Mouse (Mus musculus) embryonic facial prominence, embryonic 14.5 days (tissue): ENCODE data around the gene Acoxl. TPM values are rescaled to one million over a fixed set of nuclear protein-coding genes. Genes with fewer than 3 reads are reported as not detected.

Source experiments
- ATAC-seq: fragments of 200-750 bp; cut with Nextera tagmentation; 2 replicates; pipeline ENCODE4 v1.8.0; 2017; ENCODE audit warnings: low read depth, moderate number of reproducible peaks, moderate TSS enrichment
- DNase-seq: peaks from one replicate; pipeline ENCODE4 v3.0.0-alpha.2; 2015; ENCODE audit warnings: low spot score
- H3K27ac ChIP-seq: fragments of 300-500 bp; sonication (generic); replicated peaks from 2 replicates; pipeline ENCODE4 v1.5.1; 2014; ENCODE audit warnings: low read depth, mild to moderate bottlenecking, low read length, moderate library complexity
- H3K27me3 ChIP-seq: fragments of 300-500 bp; sonication (generic); replicated peaks from 2 replicates; pipeline ENCODE4 v1.6.1; 2014; ENCODE audit warnings: low read length; ENCODE audit not compliant: control insufficient read depth, insufficient read depth
- H3K36me3 ChIP-seq: fragments of 300-500 bp; sonication (generic); 2 replicates; pipeline ENCODE4 v1.6.1; 2014; ENCODE audit warnings: low read length, mixed read lengths; ENCODE audit not compliant: control insufficient read depth, insufficient read depth
- H3K4me1 ChIP-seq: fragments of 300-500 bp; sonication (generic); 2 replicates; pipeline ENCODE4 v1.6.1; 2014; ENCODE audit warnings: antibody characterized with exemption, low read length; ENCODE audit not compliant: control insufficient read depth, insufficient read depth
- H3K4me2 ChIP-seq: fragments of 300-500 bp; sonication (generic); 2 replicates; pipeline ENCODE4 v1.6.1; 2014; ENCODE audit warnings: low read depth, mild to moderate bottlenecking, low read length, moderate library complexity, mixed read lengths
- H3K4me3 ChIP-seq: fragments of 300-500 bp; sonication (generic); 2 replicates; pipeline ENCODE4 v1.5.1; 2014; ENCODE audit warnings: low read depth, mild to moderate bottlenecking, low read length
- H3K9ac ChIP-seq: fragments of 300-500 bp; sonication (generic); 2 replicates; pipeline ENCODE4 v1.6.1; 2014; ENCODE audit warnings: low read depth, mild to moderate bottlenecking, low read length, moderate library complexity, mixed read lengths
- H3K9me3 ChIP-seq: fragments of 300-500 bp; sonication (generic); 2 replicates; pipeline ENCODE4 v1.6.1; 2016; ENCODE audit warnings: low read length; ENCODE audit not compliant: control insufficient read depth
- WGBS: fragments of 180-500 bp; shearing (Covaris S2); extraction: QIAGEN DNeasy Blood & Tissue Kit; methylation state at CpG from one replicate; pipeline ENCODE4 v1.1.7; 2014; 5-methylcytosine and 5-hydroxymethylcytosine counted together
- polyA plus RNA-seq: library from polyadenylated mRNA; unstranded; fragments of >200 nt; fragmentation: Nextera tagmentation; extraction: Ambion mirVana; gene quantifications from 2 replicates; pipeline ENCODE4 v1.2.1, GENCODE M21; 2014

The Acoxl gene
- polyA plus RNA-seq, 1 experiment from 2014 or later, result 0.24 TPM

- no peak overlapping the region for H3K27ac ChIP-seq
- H3K4me1 ChIP-seq, result no peaks in the 10 kb centered on the region
- H3K4me2 ChIP-seq, result no peak overlapping the region
- ATAC-seq (no peak), DNase-seq (no peak)
- no peaks in the 10 kb centered on the region for H3K9me3 ChIP-seq
- H3K9ac ChIP-seq, result no peak overlapping the region
- no peak overlapping the region for H3K4me3 ChIP-seq
- WGBS, result 78% methylated on average over 1 of the region's 1 CpGs
- H3K27me3 ChIP-seq, result peaks cover 34% of the 10 kb centered on the region
- H3K36me3 ChIP-seq, result no peaks in the 10 kb centered on the region
These were observed 2.7 kb downstream of the Acoxl start for GRCm38 (mm10) chr2:127841402-127841801.

GRCm38 (mm10) chr2:127842421-127842820 is 3.7 kb downstream of the Acoxl start:
- 81% methylated on average over 3 of the region's 3 CpGs for WGBS
- H3K4me1 ChIP-seq, result no peaks in the 10 kb centered on the region
- H3K4me2 ChIP-seq, result no peak overlapping the region
- no peaks in the 10 kb centered on the region for H3K36me3 ChIP-seq
- no peak overlapping the region for H3K4me3 ChIP-seq
- H3K27me3 ChIP-seq, result peaks cover 34% of the 10 kb centered on the region
- DNase-seq, result no peak
- no peaks in the 10 kb centered on the region for H3K9me3 ChIP-seq
- ATAC-seq, result no peak
- no peak overlapping the region for H3K9ac ChIP-seq
- H3K27ac ChIP-seq, result no peak overlapping the region

- Histone ChIP-seq H3K4me1 (no peaks in the 10 kb centered on the region), H3K27ac (no peak overlapping the region), H3K9ac (no peak overlapping the region), H3K27me3 (peaks cover 6% of the 10 kb centered on the region), H3K4me2 (no peak overlapping the region), H3K9me3 (no peaks in the 10 kb centered on the region), H3K4me3 (no peak overlapping the region), H3K36me3 (no peaks in the 10 kb centered on the region)
- ATAC-seq (no peak), DNase-seq (peak; percentile 65)
- WGBS, result 51% methylated on average over 7 of the region's 7 CpGs
These were observed 6.8 kb downstream of the Acoxl start for GRCm38 (mm10) chr2:127845346-127845982.

- Histone ChIP-seq H3K9ac (no peak overlapping the region), H3K36me3 (no peaks in the 10 kb centered on the region), H3K4me3 (no peak overlapping the region), H3K27me3 (peaks cover under 1% of the 10 kb centered on the region; the same call in 1 of the 2 replicates), H3K4me1 (no peaks in the 10 kb centered on the region), H3K9me3 (no peaks in the 10 kb centered on the region), H3K27ac (no peak overlapping the region), H3K4me2 (no peak overlapping the region)
- ATAC-seq, result no peak
- DNase-seq, result no peak
These were observed 7.3 kb downstream of the Acoxl start for GRCm38 (mm10) chr2:127846008-127846407.

GRCm38 (mm10) chr2:127846571-127846970 is 7.9 kb downstream of the Acoxl start:
- Histone ChIP-seq H3K9me3 (no peaks in the 10 kb centered on the region), H3K4me2 (no peak overlapping the region), H3K4me3 (no peak overlapping the region), H3K27ac (no peak overlapping the region), H3K36me3 (no peaks in the 10 kb centered on the region), H3K4me1 (no peaks in the 10 kb centered on the region), H3K27me3 (no peaks in the 10 kb centered on the region), H3K9ac (no peak overlapping the region)
- DNase-seq (no peak), ATAC-seq (no peak)
- 39% methylated on average over 1 of the region's 1 CpGs for WGBS

- H3K4me1 ChIP-seq, result 0 out of 2 replicates have a peak, but pooled peaks cover 3% of the 10 kb centered on the region
- H3K4me2 ChIP-seq, result no peak overlapping the region
- ATAC-seq, result no peak
- H3K36me3 ChIP-seq, result no peaks in the 10 kb centered on the region
- no peaks in the 10 kb centered on the region for H3K9me3 ChIP-seq
- DNase-seq, result no peak
- 73% methylated on average over 2 of the region's 2 CpGs for WGBS
- H3K9ac ChIP-seq, result no peak overlapping the region
- H3K27ac ChIP-seq, result no peak overlapping the region
- no peaks in the 10 kb centered on the region for H3K27me3 ChIP-seq
- no peak overlapping the region for H3K4me3 ChIP-seq
These were observed 11.7 kb downstream of the Acoxl start for GRCm38 (mm10) chr2:127850371-127850770.

GRCm38 (mm10) chr2:127854332-127854991 is 15.8 kb downstream of the Acoxl start:
- peak; percentile 67; the same call in 1 of the 2 replicates for ATAC-seq
- H3K27ac ChIP-seq, result no peak overlapping the region
- no peaks in the 10 kb centered on the region for H3K36me3 ChIP-seq
- no peaks in the 10 kb centered on the region for H3K27me3 ChIP-seq
- H3K4me2 ChIP-seq, result no peak overlapping the region
- H3K4me3 ChIP-seq, result no peak overlapping the region
- WGBS, result 61% methylated on average over 3 of the region's 4 CpGs
- H3K4me1 ChIP-seq, result 0 out of 2 replicates have a peak, but pooled peaks cover 3% of the 10 kb centered on the region
- H3K9ac ChIP-seq, result no peak overlapping the region
- peak; percentile 52 for DNase-seq
- H3K9me3 ChIP-seq, result no peaks in the 10 kb centered on the region

- Histone ChIP-seq H3K4me1 (no peaks in the 10 kb centered on the region; the same call in none of the 2 replicates), H3K9me3 (no peaks in the 10 kb centered on the region), H3K27me3 (no peaks in the 10 kb centered on the region), H3K4me2 (no peak overlapping the region), H3K4me3 (no peak overlapping the region), H3K36me3 (no peaks in the 10 kb centered on the region), H3K9ac (no peak overlapping the region), H3K27ac (peak overlapping the region; percentile 57; the same call in 1 of the 2 replicates)
- peak; percentile 91 for DNase-seq
- ATAC-seq, result no peak
- 35% methylated on average over 4 of the region's 4 CpGs for WGBS
These were observed 25.7 kb downstream of the Acoxl start for GRCm38 (mm10) chr2:127864381-127864780.

GRCm38 (mm10) chr2:127881063-127881462 is 42.4 kb downstream of the Acoxl start:
- no peak overlapping the region for H3K4me2 ChIP-seq
- no peak for ATAC-seq
- no peaks in the 10 kb centered on the region for H3K9me3 ChIP-seq
- no peak overlapping the region for H3K9ac ChIP-seq
- H3K27me3 ChIP-seq, result no peaks in the 10 kb centered on the region
- no peak overlapping the region for H3K4me3 ChIP-seq
- WGBS, result 71% methylated on average over 5 of the region's 5 CpGs
- no peaks in the 10 kb centered on the region for H3K4me1 ChIP-seq
- no peak for DNase-seq
- no peak overlapping the region for H3K27ac ChIP-seq
- H3K36me3 ChIP-seq, result no peaks in the 10 kb centered on the region
